ENCODE assay signal across 16 mouse cellular contexts in genomic region chr16:91355160-91355559, GRCm38 (mm10). TPM values are rescaled to one million over a fixed set of nuclear protein-coding genes. Genes with fewer than 3 reads are reported as not detected.
A peak's percentile ranks its signal among the peaks of the same experiment; 100 is the strongest.
DNase-seq lines count a peak whose midpoint lies in the region; ATAC-seq and TF ChIP-seq lines count a peak whose summit lies in the region.
"Had no signal": no experiment of that assay in that cellular context is flagged by ENCODE, and none has a peak within 500 bp of the region (broad histone marks: within the 10 kb centered on the region; RNA-seq: fewer than 3 reads in every experiment).

No protein-coding gene starts in this region.

- 69% methylated on average over 12 of the region's 12 CpGs for WGBS in lung, postnatal 0 days

- no peak overlapping the region for H3K27ac ChIP-seq in lung, postnatal 0 days (ENCODE audit: low read length)
- H3K27ac ChIP-seq: embryonic facial prominence, embryonic 15.5 days; stomach, embryonic 15.5 days had no signal

- TF ChIP-seq CTCF in lung, postnatal 0 days (IDR thresholded peaks at IDR 0.05), result no peak

- H3K9ac ChIP-seq in lung, postnatal 0 days (replicated peaks; ENCODE audit: low read depth), result no peak overlapping the region
- H3K9ac ChIP-seq: embryonic facial prominence, embryonic 15.5 days; stomach, embryonic 15.5 days had no signal

- no peak overlapping the region for H3K4me3 ChIP-seq in lung, postnatal 0 days (ENCODE audit: low read depth, low read length)
- H3K4me3 ChIP-seq: embryonic facial prominence, embryonic 15.5 days; stomach, embryonic 15.5 days had no signal

- H3K4me2 ChIP-seq in lung, postnatal 0 days (replicated peaks; ENCODE audit: low read depth, low read length), result no peak overlapping the region
- H3K4me2 ChIP-seq: embryonic facial prominence, embryonic 15.5 days; stomach, embryonic 15.5 days had no signal

- DNase-seq in lung, postnatal 0 days (ENCODE audit: low spot score), result no peak
- DNase-seq in lung, postnatal 14 days, result no peak
- peak; percentile 72 for DNase-seq in lung, postnatal 36 days
- DNase-seq in spleen, postnatal 4 days (ENCODE audit: low spot score in 2 of 2), result peak; percentile 59 to 76
- no peak for DNase-seq in cerebellum, postnatal 25 days
- no peak for DNase-seq in kidney, postnatal 4 days
- DNase-seq: cerebellum, adult 11-12 months; kidney, adult 18-20 months had no signal

- TF ChIP-seq EP300 in lung, postnatal 0 days (IDR thresholded peaks at IDR 0.05), result no peak

- H3K9me3 ChIP-seq in lung, postnatal 0 days (ENCODE audit: low read length), result no peaks in the 10 kb centered on the region
- H3K9me3 ChIP-seq: embryonic facial prominence, embryonic 15.5 days; stomach, embryonic 15.5 days had no signal

- no peaks in the 10 kb centered on the region; the same call in 1 of the 2 replicates for H3K4me1 ChIP-seq in lung, postnatal 0 days (ENCODE audit: insufficient read depth, low read depth, low read length)

- peak; percentile 37; the same call in 1 of the 2 replicates for ATAC-seq in lung, postnatal 0 days
- peak; percentile 71 for ATAC-seq in common myeloid progenitor, adult 5-6 weeks (replicated peaks; ENCODE audit: low read depth, poor library complexity, severe bottlenecking)
- no peak; the same call in 1 of the 2 replicates for ATAC-seq in frontal cortex, adult (ENCODE audit: low TSS enrichment)
- ATAC-seq: activated CD4-positive, CD25-positive, alpha-beta regulatory T cell, adult 4 months had no signal

- H3K27me3 ChIP-seq in lung, postnatal 0 days (replicated peaks; ENCODE audit: insufficient read depth, low read length), result no peaks in the 10 kb centered on the region

- no peaks in the 10 kb centered on the region for H3K36me3 ChIP-seq in lung, postnatal 0 days (ENCODE audit: insufficient read depth, low read length)
- H3K36me3 ChIP-seq: embryonic facial prominence, embryonic 15.5 days; stomach, embryonic 15.5 days had no signal

RNA-seq across cellular contexts. Expression of gene Ifnar2, which starts 17.4 kb away (rescaled TPM):
- 94.1 and 104 TPM in 2 replicates for polyA plus RNA-seq in lung, postnatal 0 days (2015; fragmentation: Nextera tagmentation; extraction: Ambion mirVana)
- total RNA-seq in common myeloid progenitor, adult 5-6 weeks (2017), result 88.3 and 115 TPM in 2 replicates

RNA-seq across cellular contexts. Expression of gene Gm21970, which starts 36.4 kb away (rescaled TPM):
- 0.45 TPM in 1 of 2 replicates, not detected in the other for polyA plus RNA-seq in lung, postnatal 0 days (2015; fragmentation: Nextera tagmentation; extraction: Ambion mirVana)
- not detected in 2 replicates for total RNA-seq in common myeloid progenitor, adult 5-6 weeks (2017)
- total RNA-seq: left cerebral cortex, adult 8-10 months had no signal
- polyA plus RNA-seq: embryonic facial prominence, embryonic 15.5 days; frontal cortex, adult 2 months; heart, postnatal 0 days; stomach, embryonic 15.5 days had no signal

RNA-seq across cellular contexts. Expression of gene Il10rb, which starts 50.8 kb away (rescaled TPM):
- 90.5 and 106 TPM in 2 replicates for polyA plus RNA-seq in lung, postnatal 0 days (2015; fragmentation: Nextera tagmentation; extraction: Ambion mirVana)
- total RNA-seq in common myeloid progenitor, adult 5-6 weeks (2017), result 34.8 and 53.2 TPM in 2 replicates

Comparison
In these comparisons a context has a peak if more than half of its experiments do, and no peak if none do; other contexts are left out.
1. DNase-seq: peak in lung, postnatal 36 days (single experiment) and spleen, postnatal 4 days (2 of 2); none in lung, postnatal 0 days (single experiment), lung, postnatal 14 days (single experiment), cerebellum, postnatal 25 days (0 of 2) and kidney, postnatal 4 days (0 of 2).